Mouse (Mus musculus) liver, embryonic 15.5 days (tissue): ENCODE results near the gene Mzf1. TPM values are rescaled to one million over a fixed set of nuclear protein-coding genes. Genes with fewer than 3 reads are reported as not detected.

Source experiments
- ATAC-seq: fragments of 200-750 bp; cut with Nextera tagmentation; 2 replicates; pipeline ENCODE4 v1.8.0; 2017; ENCODE audit warnings: moderate number of reproducible peaks, mild to moderate bottlenecking, moderate library complexity; ENCODE audit not compliant: insufficient read depth
- H3K27ac ChIP-seq: fragments of 300-500 bp; sonication (generic); replicated peaks from 2 replicates; pipeline ENCODE4 v1.5.1; 2015; ENCODE audit warnings: mild to moderate bottlenecking, inconsistent platforms
- H3K27me3 ChIP-seq: fragments of 300-500 bp; sonication (generic); 2 replicates; pipeline ENCODE4 v1.6.1; 2015; ENCODE audit warnings: mild to moderate bottlenecking, inconsistent platforms
- H3K36me3 ChIP-seq: fragments of 300-500 bp; sonication (generic); replicated peaks from 2 replicates; pipeline ENCODE4 v1.6.1; 2015; ENCODE audit warnings: moderate library complexity, mild to moderate bottlenecking, inconsistent platforms
- H3K4me1 ChIP-seq: fragments of 300-500 bp; sonication (generic); replicated peaks from 2 replicates; pipeline ENCODE4 v1.6.1; 2015; ENCODE audit warnings: inconsistent platforms
- H3K4me2 ChIP-seq: fragments of 300-500 bp; sonication (generic); 2 replicates; pipeline ENCODE4 v1.6.1; 2015; ENCODE audit warnings: moderate library complexity, mild to moderate bottlenecking, inconsistent platforms
- H3K4me3 ChIP-seq: fragments of 300-500 bp; sonication (generic); replicated peaks from 2 replicates; pipeline ENCODE4 v1.5.1; 2015; ENCODE audit warnings: mild to moderate bottlenecking, inconsistent platforms
- H3K9ac ChIP-seq: fragments of 300-500 bp; sonication (generic); 2 replicates; pipeline ENCODE4 v1.6.1; 2015; ENCODE audit warnings: moderate library complexity, mild to moderate bottlenecking, inconsistent platforms
- H3K9me3 ChIP-seq: fragments of 300-500 bp; sonication (generic); replicated peaks from 2 replicates; pipeline ENCODE4 v1.6.1; 2016; ENCODE audit warnings: inconsistent platforms
- WGBS: fragments of 180-500 bp; shearing (Covaris S2); methylation state at CpG from one replicate; pipeline ENCODE4 v1.1.7; 2015; ENCODE audit warnings: mixed read lengths; ENCODE audit not compliant: insufficient replicate concordance; 5-methylcytosine and 5-hydroxymethylcytosine counted together
- polyA plus RNA-seq: library from polyadenylated mRNA; unstranded; fragments of >200 nt; fragmentation: Nextera tagmentation; extraction: Ambion mirVana; gene quantifications from 2 replicates; pipeline ENCODE4 v1.2.1, GENCODE M21; 2015

Mzf1 gene
- polyA plus RNA-seq, 1 experiment from 2014 or later: 0.37 TPM

DNA sequence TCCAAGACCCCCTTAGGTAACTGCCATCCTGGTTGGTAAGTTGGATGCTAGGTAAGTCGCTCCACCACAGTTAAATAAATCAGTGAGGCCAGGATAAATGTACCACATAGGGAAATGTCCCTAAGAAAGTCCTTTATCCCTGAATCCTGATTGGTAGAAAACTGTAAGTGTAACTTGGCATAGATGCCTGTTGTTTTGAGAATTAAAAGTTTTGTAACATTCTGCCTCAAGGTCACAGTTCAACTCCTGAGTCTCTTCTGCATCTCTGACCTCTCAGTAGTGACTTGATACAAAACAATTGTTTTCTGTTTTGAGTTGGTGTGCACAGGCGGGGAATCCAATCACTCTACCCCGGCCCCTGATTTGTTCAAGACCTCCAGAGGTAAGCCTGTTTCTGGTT lies 55.7 kb downstream of the Mzf1 start, which contains the start of gene Trim28:
TSS of gene Trim28 (plus strand) at position 264 of the 400 bp plus-strand sequence.
- Histone ChIP-seq H3K27ac (no peak within 1 kb of the TSS), H3K4me2 (0 out of 2 replicates have a peak within 1 kb of the TSS, but pooled peaks have one; percentile 41), H3K36me3 (peaks cover 1% of the 10 kb centered on the region; the same call in 1 of the 2 replicates), H3K9ac (no peak within 1 kb of the TSS), H3K4me1 (no peaks in the 10 kb centered on the region), H3K27me3 (no peaks in the 10 kb centered on the region; the same call in 1 of the 2 replicates), H3K9me3 (no peaks in the 10 kb centered on the region), H3K4me3 (no peak within 1 kb of the TSS; the same call in 1 of the 2 replicates)
- ATAC-seq: no peak
- 66% methylated on average over 3 of the region's 3 CpGs for WGBS

DNA sequence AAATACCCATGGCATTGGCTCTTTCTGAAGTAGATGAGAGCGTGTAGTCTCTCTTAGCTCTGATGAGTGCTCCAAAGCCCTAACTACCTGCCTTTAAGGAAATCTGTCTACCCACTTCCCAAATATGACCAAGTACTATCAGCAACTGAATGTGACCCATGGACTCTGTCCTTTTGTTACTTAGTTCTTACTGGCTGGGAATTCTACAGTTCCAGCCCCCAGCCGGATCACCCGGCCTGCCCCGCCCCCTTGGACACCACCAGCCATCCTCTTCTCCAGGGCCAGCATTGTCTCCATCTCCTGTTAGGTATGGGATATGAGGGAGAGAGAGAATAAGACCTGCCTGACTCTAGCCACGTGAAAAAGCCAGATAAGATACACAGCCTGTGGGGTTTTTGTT lies 56.5 kb downstream of the Mzf1 start, which contains the start of gene Slc27a5:
TSS of gene Slc27a5 (minus strand) at position 140 of the 400 bp plus-strand sequence.
- Histone ChIP-seq H3K4me3 (no peak within 1 kb of the TSS; the same call in 1 of the 2 replicates), H3K4me1 (no peaks in the 10 kb centered on the region), H3K4me2 (peak within 1 kb of the TSS; percentile 41), H3K27me3 (no peaks in the 10 kb centered on the region; the same call in 1 of the 2 replicates), H3K9me3 (no peaks in the 10 kb centered on the region), H3K36me3 (no peaks in the 10 kb centered on the region), H3K27ac (peak within 1 kb of the TSS; percentile 45), H3K9ac (0 out of 2 replicates have a peak within 1 kb of the TSS, but pooled peaks have one; percentile 18)
- ATAC-seq: peak; percentile 53; the same call in 1 of the 2 replicates
- WGBS: 49% methylated on average over 5 of the region's 5 CpGs

DNA sequence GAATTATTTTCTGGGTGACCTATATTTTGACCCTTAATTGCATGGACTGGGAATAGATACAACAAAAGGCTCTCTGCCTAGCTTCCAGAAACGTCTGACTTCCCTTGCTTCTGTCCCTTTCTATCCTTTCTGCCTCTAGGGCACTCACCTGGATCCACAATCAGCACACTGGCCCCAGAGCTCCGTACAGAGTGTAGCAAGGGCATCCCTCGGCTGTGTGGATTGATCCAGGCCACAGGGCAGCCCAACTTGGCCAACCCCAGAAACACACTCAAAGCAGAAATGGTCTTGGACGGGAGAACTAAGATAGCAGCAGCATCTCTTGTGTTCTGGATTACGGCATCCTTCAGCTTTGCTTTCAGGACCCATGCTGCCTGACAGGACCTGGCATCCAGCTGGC lies 57.3 kb downstream of the Mzf1 start:
- Histone ChIP-seq H3K9me3 (no peaks in the 10 kb centered on the region), H3K27me3 (no peaks in the 10 kb centered on the region; the same call in 1 of the 2 replicates), H3K9ac (0 out of 2 replicates have a peak overlapping the region, but pooled peaks have one; percentile 18), H3K4me2 (peak overlapping the region; percentile 41), H3K4me1 (no peaks in the 10 kb centered on the region), H3K27ac (no peak overlapping the region), H3K4me3 (no peak overlapping the region), H3K36me3 (no peaks in the 10 kb centered on the region)
- ATAC-seq: no peak
- 48% methylated on average over 5 of the region's 5 CpGs for WGBS

DNA sequence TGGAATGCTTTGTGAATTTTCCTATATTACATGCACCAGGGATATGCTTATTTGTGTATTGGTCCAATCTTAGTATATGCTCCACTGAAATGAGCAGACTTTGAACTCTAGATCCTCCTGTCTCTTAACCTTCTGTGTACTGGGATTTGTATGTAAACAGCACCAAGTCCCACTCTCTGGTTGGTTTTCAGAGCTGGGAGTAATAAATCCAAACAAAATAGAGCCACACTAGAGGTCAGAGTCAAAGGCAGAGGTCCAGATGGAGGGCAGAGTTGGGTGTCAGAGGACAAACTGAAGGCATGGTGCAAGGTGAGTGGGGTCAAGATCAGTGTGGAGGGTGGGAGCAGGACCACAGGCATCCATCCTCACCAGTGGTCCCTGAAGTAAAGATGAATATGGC lies 58.7 kb downstream of the Mzf1 start:
- peak overlapping the region; percentile 19; the same call in 1 of the 2 replicates for H3K27ac ChIP-seq
- H3K4me2 ChIP-seq: no peak overlapping the region
- H3K4me1 ChIP-seq: no peaks in the 10 kb centered on the region
- H3K36me3 ChIP-seq: no peaks in the 10 kb centered on the region
- H3K27me3 ChIP-seq: no peaks in the 10 kb centered on the region; the same call in 1 of the 2 replicates
- H3K4me3 ChIP-seq: no peak overlapping the region
- no peaks in the 10 kb centered on the region for H3K9me3 ChIP-seq
- no peak overlapping the region for H3K9ac ChIP-seq
- ATAC-seq: no peak

DNA sequence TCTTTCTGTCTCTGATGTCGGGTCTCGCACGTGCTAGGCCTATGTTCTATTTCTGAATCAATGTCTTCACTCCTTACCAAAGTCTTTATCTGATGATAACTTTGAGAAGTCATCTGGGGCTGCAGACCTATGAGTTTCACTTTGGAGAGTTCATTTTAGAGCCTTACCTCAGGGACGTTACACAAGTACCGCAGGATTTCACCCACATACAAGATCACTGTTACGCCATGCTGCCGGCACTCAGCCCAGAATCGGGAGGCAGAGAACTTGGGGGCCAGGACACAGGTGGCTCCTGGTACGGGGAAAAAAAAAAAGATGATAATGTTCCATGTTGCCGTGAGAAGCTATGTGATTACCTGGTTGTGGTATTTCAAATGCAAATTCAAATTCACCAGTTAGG lies 61.4 kb downstream of the Mzf1 start:
- ATAC-seq: no peak
- no peaks in the 10 kb centered on the region; the same call in 1 of the 2 replicates for H3K27me3 ChIP-seq
- 70% methylated on average over 10 of the region's 10 CpGs for WGBS
- peaks cover 6% of the 10 kb centered on the region for H3K4me1 ChIP-seq
- H3K9me3 ChIP-seq: no peaks in the 10 kb centered on the region
- no peaks in the 10 kb centered on the region for H3K36me3 ChIP-seq
- no peak overlapping the region for H3K27ac ChIP-seq
- no peak overlapping the region for H3K4me2 ChIP-seq
- H3K4me3 ChIP-seq: no peak overlapping the region
- H3K9ac ChIP-seq: no peak overlapping the region

Other genes with a start within 250 kb of the Mzf1 start
- gene Zfp329, start 235.9 kb downstream of the Mzf1 start, polyA plus RNA-seq: 1.6 and 1.9 TPM in 2 replicates
- gene Zfp110, start 220.0 kb downstream of the Mzf1 start, polyA plus RNA-seq: 10.8 and 12.3 TPM in 2 replicates
- 0.47 and 0.62 TPM in 2 replicates for gene Zfp128, start 173.6 kb downstream of the Mzf1 start, polyA plus RNA-seq
- gene Zscan22, start 156.9 kb downstream of the Mzf1 start, polyA plus RNA-seq: 3.4 and 3.9 TPM in 2 replicates
- gene Rps5, start 132.5 kb downstream of the Mzf1 start, polyA plus RNA-seq: 541 and 547 TPM in 2 replicates
- 0.08 and 0.20 TPM in 2 replicates for gene Rnf225, start 127.3 kb downstream of the Mzf1 start, polyA plus RNA-seq
- gene Zfp324, start 88.9 kb downstream of the Mzf1 start, polyA plus RNA-seq: 2.5 and 2.7 TPM in 2 replicates
- gene Zfp446, start 76.9 kb downstream of the Mzf1 start, polyA plus RNA-seq: 2.2 and 2.6 TPM in 2 replicates
- gene Slc27a5, start 56.6 kb downstream of the Mzf1 start, polyA plus RNA-seq: 17.2 and 22.1 TPM in 2 replicates
- 75.3 and 89.4 TPM in 2 replicates for gene Trim28, start 55.6 kb downstream of the Mzf1 start, polyA plus RNA-seq
- 11.8 and 13.3 TPM in 2 replicates for gene Zbtb45, start 44.7 kb downstream of the Mzf1 start, polyA plus RNA-seq
- 118 and 120 TPM in 2 replicates for gene Chmp2a, start 20.0 kb downstream of the Mzf1 start, polyA plus RNA-seq
- gene Ube2m, start 16.5 kb downstream of the Mzf1 start, polyA plus RNA-seq: 64.5 and 72.3 TPM in 2 replicates
- not detected in 2 replicates for gene Vmn1r85, start 40.4 kb upstream of the Mzf1 start, polyA plus RNA-seq
- gene Vmn1r86, start 65.2 kb upstream of the Mzf1 start, polyA plus RNA-seq: not detected in 2 replicates
- not detected in 2 replicates for gene Vmn1r87, start 85.4 kb upstream of the Mzf1 start, polyA plus RNA-seq
- not detected in 2 replicates for gene Vmn1r88, start 104.8 kb upstream of the Mzf1 start, polyA plus RNA-seq
- gene Vmn1r89, start 158.3 kb upstream of the Mzf1 start, polyA plus RNA-seq: not detected in 2 replicates
- gene Lig1, start 222.5 kb upstream of the Mzf1 start, polyA plus RNA-seq: 86.4 and 94.8 TPM in 2 replicates
- gene Zswim9, start 224.0 kb upstream of the Mzf1 start, polyA plus RNA-seq: 1.9 and 2.3 TPM in 2 replicates